Mouse (Mus musculus): ENCODE results near the gene Pik3ca.

DNA sequence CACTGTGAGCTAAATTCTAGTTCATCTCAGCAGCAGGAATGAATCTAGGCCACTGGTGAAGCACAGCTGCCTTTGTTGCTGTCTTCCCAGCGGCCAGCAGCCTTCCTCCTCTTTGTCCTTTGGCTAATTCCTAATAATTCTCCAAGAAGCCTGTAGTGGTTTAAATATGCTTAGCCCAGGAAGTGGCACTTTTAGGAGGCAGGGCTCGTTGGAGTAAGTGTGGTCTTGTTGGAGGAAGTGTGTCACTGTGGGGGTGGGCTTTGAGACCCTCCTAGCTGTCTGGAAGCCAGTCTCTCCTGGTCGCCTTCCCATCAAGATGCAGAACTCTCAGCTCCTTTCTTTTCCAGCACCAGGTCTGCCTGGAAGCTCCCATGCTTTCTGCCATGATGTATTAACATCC, 108.4 kb downstream of the Pik3ca start:
- no peak for TF ChIP-seq CTCF (IDR thresholded peaks at IDR 0.05; ENCODE audit: low read depth)
- TF ChIP-seq EP300 (IDR thresholded peaks at IDR 0.05; ENCODE audit: low read depth), result no peak
